Mouse (Mus musculus): ENCODE measurements around the gene Dthd1.

Dthd1 gene

DNA sequence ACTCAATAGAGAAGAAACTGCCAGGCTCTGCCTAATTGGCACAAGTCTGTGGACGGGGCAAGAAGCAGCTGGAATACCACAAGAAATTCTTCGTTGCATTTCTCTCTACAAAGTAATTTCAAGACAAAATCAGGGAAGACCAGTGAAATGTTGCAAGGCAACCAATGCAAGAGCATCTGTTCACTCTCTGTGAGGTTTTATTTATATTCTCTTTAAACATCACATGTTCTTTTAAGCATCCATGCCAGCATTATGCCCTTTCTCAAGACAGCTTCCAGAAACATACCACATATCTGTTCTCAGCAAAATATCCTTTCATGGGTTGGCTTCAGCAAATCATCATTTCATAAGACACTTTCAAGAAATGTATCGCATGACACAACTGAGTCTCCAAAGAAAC lies 50.7 kb downstream of the Dthd1 start:
- no peak for DNase-seq (ENCODE audit: low read depth)

DNA sequence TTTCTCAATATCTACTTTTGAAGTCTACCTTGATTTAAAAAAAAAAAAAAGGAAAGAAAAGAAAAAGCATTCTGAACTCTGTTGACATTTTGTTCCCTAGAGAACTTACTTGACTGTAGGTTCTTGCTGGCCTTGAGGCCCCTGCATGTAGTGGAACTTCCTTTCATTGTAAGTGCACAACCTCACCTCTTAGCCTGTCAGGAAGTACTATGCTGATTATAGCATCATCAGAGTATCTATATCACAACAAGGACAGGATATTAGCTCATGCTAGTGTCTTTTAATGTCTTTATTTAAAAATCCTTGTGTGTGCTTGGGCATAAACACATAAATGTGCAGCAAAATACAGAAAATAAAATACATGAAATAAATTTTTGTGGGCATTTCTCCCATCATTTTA lies 53.4 kb downstream of the Dthd1 start:
- DNase-seq (ENCODE audit: low read depth), result no peak

DNA sequence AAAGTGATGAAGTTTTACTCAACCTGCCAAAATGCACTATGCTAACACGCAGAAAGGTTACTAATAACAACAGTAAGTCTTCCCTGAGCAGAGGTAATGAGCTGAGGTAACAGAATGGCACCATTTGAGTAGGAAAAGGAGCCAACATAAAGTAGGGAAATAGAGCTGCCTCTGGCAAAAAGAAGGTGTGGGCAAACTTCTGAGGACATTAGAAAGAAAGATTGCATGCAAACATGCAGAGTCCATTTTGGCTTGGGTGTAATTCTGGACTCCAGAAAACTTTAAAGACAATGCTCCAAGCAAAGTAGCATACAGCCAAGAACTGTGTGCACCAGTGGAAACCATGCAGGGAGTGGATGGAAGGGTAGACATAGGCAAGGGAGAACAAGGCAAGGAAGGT lies 65.9 kb downstream of the Dthd1 start:
- DNase-seq (ENCODE audit: low read depth), result no peak

DNA sequence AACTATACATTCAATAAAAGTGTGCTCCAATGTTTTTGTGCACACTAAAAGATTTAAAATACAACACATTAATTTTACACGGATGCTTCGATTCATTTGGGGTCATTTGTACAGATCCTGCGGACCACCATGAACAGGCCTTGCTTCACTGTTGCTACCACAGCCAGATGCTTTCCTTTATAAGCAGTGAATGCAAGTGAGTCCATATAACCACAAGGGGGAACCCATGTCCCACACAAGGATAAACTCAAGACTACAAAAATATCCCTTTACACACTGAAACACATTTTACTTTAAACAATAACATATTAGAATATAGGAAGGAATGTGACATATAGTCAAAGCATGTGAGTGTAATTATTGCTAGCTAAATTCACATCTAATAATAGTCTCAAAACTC lies 81.7 kb downstream of the Dthd1 start:
- DNase-seq (ENCODE audit: low read depth), result peak; percentile 54

DNA sequence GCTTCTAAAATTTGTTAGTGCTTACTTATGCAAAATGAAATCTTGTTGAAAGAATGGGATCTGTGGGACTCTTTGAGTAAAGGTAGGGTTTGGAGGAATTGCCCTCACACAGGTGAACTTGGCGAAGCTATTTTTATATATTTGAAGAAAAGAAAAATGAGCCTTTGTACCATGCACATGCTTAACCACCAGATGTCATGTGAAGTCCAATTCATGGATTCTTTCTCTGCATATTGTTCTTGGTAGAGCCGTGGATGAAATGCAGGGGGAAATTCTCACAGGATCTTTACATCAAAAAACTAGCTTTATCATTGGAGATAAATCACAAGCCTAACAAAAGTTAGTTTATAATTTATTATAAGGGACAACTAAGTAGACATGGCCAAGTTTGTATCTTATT lies 93.3 kb downstream of the Dthd1 start:
- no peak for DNase-seq (ENCODE audit: low read depth)

DNA sequence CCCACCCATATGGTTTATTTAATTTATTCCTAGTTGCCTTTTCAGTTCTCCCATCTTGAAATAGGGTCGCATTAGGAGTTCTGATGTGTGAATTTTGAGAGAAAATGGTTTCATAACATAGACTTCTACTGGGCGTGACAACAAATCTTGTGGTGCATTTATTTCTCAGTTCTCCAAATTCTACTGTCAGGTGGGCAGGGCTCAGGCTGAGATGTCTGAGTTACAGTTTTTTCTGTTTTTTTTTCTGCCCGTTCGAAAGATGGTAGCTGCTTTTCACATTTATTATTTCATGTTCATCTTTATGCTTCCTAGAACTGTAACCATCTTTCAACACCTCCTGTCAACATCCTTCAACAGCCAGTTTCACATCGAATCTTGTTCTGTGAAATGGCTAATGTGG lies 95.5 kb downstream of the Dthd1 start:
- no peak for DNase-seq (ENCODE audit: low read depth)

DNA sequence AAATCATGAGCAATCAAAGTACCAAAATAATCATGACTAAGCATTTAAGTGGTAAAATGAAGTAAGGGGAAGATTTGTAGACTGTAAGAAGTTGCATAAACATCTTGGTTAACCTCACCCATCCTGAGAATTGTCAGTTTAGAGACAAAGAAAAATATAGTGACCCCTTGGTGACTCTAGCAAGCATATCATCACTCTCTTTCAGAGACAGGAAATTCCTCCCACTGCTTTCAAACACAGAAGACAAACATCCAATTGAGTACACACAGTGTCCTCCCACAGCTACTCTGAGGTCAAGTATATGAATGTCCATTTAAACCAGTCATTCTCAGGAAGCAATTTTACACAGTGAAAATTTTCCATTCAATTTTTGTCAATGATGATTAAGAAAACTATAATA lies 111.0 kb downstream of the Dthd1 start:
- DNase-seq (ENCODE audit: low read depth), result no peak

All from naive thymus-derived CD4-positive, alpha-beta T cell, adult 2 months (primary cell).